Mouse (Mus musculus) G1E (cell line): ENCODE measurements around the gene Olfr181.

Experiments
- CTCF ChIP-seq: IDR thresholded peaks from 2 replicates; pipeline ENCODE4 v1.5.1; 2012; ENCODE audit warnings: low read depth, low read length, inconsistent platforms, mixed read lengths
- GATA1 ChIP-seq: IDR thresholded peaks from 2 replicates; pipeline ENCODE4 v1.6.1; 2012; ENCODE audit warnings: borderline replicate concordance, low read length, inconsistent platforms, mixed read lengths
- GATA2 ChIP-seq: IDR thresholded peaks from 2 replicates; pipeline ENCODE4 v1.6.1; 2012; ENCODE audit warnings: low read depth, low read length, inconsistent platforms, borderline replicate concordance
- TAL1 ChIP-seq: conservative IDR thresholded peaks from 2 replicates; pipeline ENCODE4 v1.6.1; 2012; ENCODE audit warnings: low read depth, low read length, inconsistent platforms, mixed read lengths

DNA sequence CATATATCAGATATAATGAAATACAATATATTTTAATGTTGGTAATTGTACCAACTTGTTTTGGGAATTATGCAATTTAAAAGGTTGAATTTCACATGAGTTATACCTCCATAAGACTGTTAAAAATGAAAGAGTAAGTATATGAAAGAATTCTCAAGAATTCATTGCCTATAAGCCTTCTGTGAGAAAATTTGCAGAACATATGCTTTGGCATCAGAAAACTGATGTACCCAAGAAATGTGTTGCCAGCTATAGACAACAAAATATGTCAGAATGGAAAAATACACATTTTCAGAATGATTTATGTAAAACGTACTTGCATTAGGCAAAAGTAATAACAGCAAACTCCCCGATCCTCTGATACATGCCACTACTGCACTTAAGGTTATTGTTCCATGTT, 44.1 kb downstream of the Olfr181 start:
- TF ChIP-seq CTCF (no peak), TAL1 (no peak), GATA2 (no peak), GATA1 (no peak)
